Mouse (Mus musculus) lung, postnatal 25 days (tissue): ENCODE results near the gene Gosr2.

ENCODE experiments used
- DNase-seq: peaks from one replicate; pipeline ENCODE4 v3.0.0; 2022; ENCODE audit warnings: low spot score

The Gosr2 gene

GRCm38 (mm10) chr11:103697565-103698176 is at the start of gene Gosr2:
TSS of gene Gosr2 (minus strand) at chr11:103697898.
- DNase-seq: peak; percentile 89

GRCm38 (mm10) chr11:103735046-103735781 is 37.5 kb upstream of the Gosr2 start:
- DNase-seq: peak; percentile 4

GRCm38 (mm10) chr11:103734411-103735045 is 36.8 kb upstream of the Gosr2 start:
- no peak for DNase-seq

- DNase-seq: no peak
Observed at GRCm38 (mm10) chr11:103733961-103734360, 36.3 kb upstream of the Gosr2 start.

- no peak for DNase-seq
Observed at GRCm38 (mm10) chr11:103733069-103733468, 35.4 kb upstream of the Gosr2 start.

- DNase-seq: no peak
Observed at GRCm38 (mm10) chr11:103732306-103732705, 34.6 kb upstream of the Gosr2 start.

- no peak for DNase-seq
Observed at GRCm38 (mm10) chr11:103731594-103731993, 33.9 kb upstream of the Gosr2 start.

GRCm38 (mm10) chr11:103729282-103729985 is 31.7 kb upstream of the Gosr2 start:
- no peak for DNase-seq

- no peak for DNase-seq
Observed at GRCm38 (mm10) chr11:103724331-103724771, 26.7 kb upstream of the Gosr2 start.

- no peak for DNase-seq
Observed at GRCm38 (mm10) chr11:103722040-103722481, 24.4 kb upstream of the Gosr2 start.

GRCm38 (mm10) chr11:103721468-103722039 is 23.9 kb upstream of the Gosr2 start:
- DNase-seq: peak; percentile 3

- DNase-seq: no peak
Observed at GRCm38 (mm10) chr11:103719436-103719835, 21.7 kb upstream of the Gosr2 start.

GRCm38 (mm10) chr11:103716971-103717370 is 19.3 kb upstream of the Gosr2 start:
- no peak for DNase-seq

GRCm38 (mm10) chr11:103714074-103714473 is 16.4 kb upstream of the Gosr2 start:
- DNase-seq: no peak

GRCm38 (mm10) chr11:103711851-103712587 is 14.3 kb upstream of the Gosr2 start:
- no peak for DNase-seq

- DNase-seq: no peak
Observed at GRCm38 (mm10) chr11:103709982-103710381, 12.3 kb upstream of the Gosr2 start.

- peak; percentile 74 for DNase-seq
Observed at GRCm38 (mm10) chr11:103707005-103707404, 9.3 kb upstream of the Gosr2 start.

- DNase-seq: peak; percentile 12
Observed at GRCm38 (mm10) chr11:103698226-103698625, 528 bp upstream of the Gosr2 start.

GRCm38 (mm10) chr11:103696851-103697564 is 690 bp downstream of the Gosr2 start:
- peak; percentile 14 for DNase-seq

GRCm38 (mm10) chr11:103693241-103693640 is 4.5 kb downstream of the Gosr2 start:
- DNase-seq: no peak

GRCm38 (mm10) chr11:103691036-103691435 is 6.7 kb downstream of the Gosr2 start:
- DNase-seq: no peak
